Mouse (Mus musculus): ENCODE measurements at regions not wholly inside any gene's neighbourhood (a gene's known extent, or its start where the extent isn't known, plus 50 kb on each side); places are given as distances from the start of the nearest gene placed in this dataset.

- Histone ChIP-seq H3K27ac (ENCODE audit: insufficient read depth, low read depth, low read length) (no peak overlapping the region), H3K27me3 (ENCODE audit: control insufficient read depth, insufficient read depth, low read length) (no peaks in the 10 kb centered on the region), H3K4me3 (ENCODE audit: low read depth, low read length) (no peak overlapping the region), H3K36me3 (ENCODE audit: control insufficient read depth, insufficient read depth, low read length) (no peaks in the 10 kb centered on the region), H3K4me1 (ENCODE audit: control insufficient read depth, insufficient read depth, insufficient read length, low read length) (no peaks in the 10 kb centered on the region)
- WGBS, result 70% methylated on average over 2 of the region's 2 CpGs
- TF ChIP-seq CTCF (IDR thresholded peaks at IDR 0.05; ENCODE audit: extremely low read depth, insufficient read length, insufficient replicate concordance, low read depth, low read length), result no peak
- no peak for TF ChIP-seq POLR2A (IDR thresholded peaks at IDR 0.05; ENCODE audit: low read depth, low read length)
Observed at GRCm38 (mm10) chr1:23170711-23171110, 68.7 kb upstream of the 4933415F23Rik start.

GRCm38 (mm10) chr1:23168504-23168903 lies 66.5 kb upstream of the 4933415F23Rik start:
- no peak for TF ChIP-seq CTCF (IDR thresholded peaks at IDR 0.05; ENCODE audit: extremely low read depth, insufficient read length, insufficient replicate concordance, low read depth, low read length)
- no peak for TF ChIP-seq POLR2A (IDR thresholded peaks at IDR 0.05; ENCODE audit: low read depth, low read length)
- Histone ChIP-seq H3K4me1 (ENCODE audit: control insufficient read depth, insufficient read depth, insufficient read length, low read length) (no peaks in the 10 kb centered on the region), H3K27me3 (ENCODE audit: control insufficient read depth, insufficient read depth, low read length) (no peaks in the 10 kb centered on the region), H3K27ac (ENCODE audit: insufficient read depth, low read depth, low read length) (no peak overlapping the region), H3K36me3 (ENCODE audit: control insufficient read depth, insufficient read depth, low read length) (no peaks in the 10 kb centered on the region), H3K4me3 (ENCODE audit: low read depth, low read length) (no peak overlapping the region)
- WGBS, result 92% methylated on average over 4 of the region's 4 CpGs

- TF ChIP-seq POLR2A (IDR thresholded peaks at IDR 0.05; ENCODE audit: low read depth, low read length) (no peak), CTCF (IDR thresholded peaks at IDR 0.05; ENCODE audit: extremely low read depth, insufficient read length, insufficient replicate concordance, low read depth, low read length) (no peak)
- Histone ChIP-seq H3K27me3 (ENCODE audit: control insufficient read depth, insufficient read depth, low read length) (no peaks in the 10 kb centered on the region), H3K4me3 (ENCODE audit: low read depth, low read length) (no peak overlapping the region), H3K4me1 (ENCODE audit: control insufficient read depth, insufficient read depth, insufficient read length, low read length) (no peaks in the 10 kb centered on the region), H3K36me3 (ENCODE audit: control insufficient read depth, insufficient read depth, low read length) (no peaks in the 10 kb centered on the region), H3K27ac (ENCODE audit: insufficient read depth, low read depth, low read length) (no peak overlapping the region)
- 33% methylated on average over 5 of the region's 5 CpGs for WGBS
Observed at GRCm38 (mm10) chr1:23163371-23163935, 61.4 kb upstream of the 4933415F23Rik start.

GRCm38 (mm10) chr1:23162766-23163165 lies 60.7 kb upstream of the 4933415F23Rik start:
- Histone ChIP-seq H3K27me3 (ENCODE audit: control insufficient read depth, insufficient read depth, low read length) (no peaks in the 10 kb centered on the region), H3K36me3 (ENCODE audit: control insufficient read depth, insufficient read depth, low read length) (no peaks in the 10 kb centered on the region), H3K4me3 (ENCODE audit: low read depth, low read length) (no peak overlapping the region), H3K4me1 (ENCODE audit: control insufficient read depth, insufficient read depth, insufficient read length, low read length) (no peaks in the 10 kb centered on the region), H3K27ac (ENCODE audit: insufficient read depth, low read depth, low read length) (no peak overlapping the region)
- TF ChIP-seq CTCF (IDR thresholded peaks at IDR 0.05; ENCODE audit: extremely low read depth, insufficient read length, insufficient replicate concordance, low read depth, low read length) (no peak), POLR2A (IDR thresholded peaks at IDR 0.05; ENCODE audit: low read depth, low read length) (no peak)
- 73% methylated on average over 6 of the region's 6 CpGs for WGBS

All from small intestine, adult 2 months (tissue).